Mouse (Mus musculus): ENCODE data around the gene Robo3.

DNA sequence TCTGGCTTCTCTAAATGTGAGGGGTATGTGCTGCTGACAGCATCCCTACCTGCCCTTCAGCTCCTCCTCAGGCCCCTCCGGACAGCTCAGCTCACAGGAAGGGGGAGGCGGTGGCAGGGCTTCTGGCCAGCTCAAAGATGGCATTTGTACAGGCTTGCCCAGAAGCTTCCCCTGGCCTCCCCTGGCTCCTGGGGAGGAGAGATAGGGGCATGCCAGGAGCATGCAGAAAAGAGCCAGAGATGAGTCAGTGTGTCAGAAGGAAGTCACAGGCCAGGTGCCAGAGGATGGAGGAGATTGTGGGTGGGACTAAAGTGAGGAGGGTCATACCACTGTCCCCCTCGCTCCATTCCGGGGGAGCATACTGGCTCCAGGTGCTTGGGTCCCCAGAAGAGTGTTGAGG is 14.3 kb downstream of the Robo3 start:
- TF ChIP-seq POLR2A (IDR thresholded peaks at IDR 0.05; ENCODE audit: extremely low read depth, insufficient read depth, low read length) (no peak), CTCF (IDR thresholded peaks at IDR 0.05; ENCODE audit: low read depth, low read length) (no peak)
